Mouse (Mus musculus) thymus, adult 2 months (tissue): ENCODE results near the gene Nxf3. TPM values are rescaled to one million over a fixed set of nuclear protein-coding genes. Genes with fewer than 3 reads are reported as not detected.
"Not testable (repeated sequence)": the region's sequence is repeated elsewhere in the genome, so short reads cannot be mapped to it uniquely, and the experiment has no call there.

Source experiments
- DNase-seq: peaks from one replicate; pipeline ENCODE4 v3.0.0; 2021
- H3K27ac ChIP-seq: fragments of 200-500 bp; 2 replicates; pipeline ENCODE4 v1.5.1; 2012; ENCODE audit warnings: low read length, control low read depth; ENCODE audit not compliant: control insufficient read depth, insufficient read depth
- H3K27me3 ChIP-seq: fragments of 200-500 bp; 2 replicates; pipeline ENCODE4 v1.6.1; 2012; ENCODE audit warnings: mild to moderate bottlenecking, low read length, moderate library complexity, mixed read lengths; ENCODE audit not compliant: control insufficient read depth, insufficient read depth
- H3K36me3 ChIP-seq: fragments of 200-500 bp; 2 replicates; pipeline ENCODE4 v1.6.1; 2012; ENCODE audit warnings: mild to moderate bottlenecking, low read length, moderate library complexity; ENCODE audit not compliant: control insufficient read depth, insufficient read depth
- H3K4me1 ChIP-seq: fragments of 200-500 bp; replicated peaks from 2 replicates; pipeline ENCODE4 v1.6.1; 2012; ENCODE audit warnings: low read length; ENCODE audit not compliant: control insufficient read depth, insufficient read depth
- H3K4me3 ChIP-seq: fragments of 200-500 bp; 2 replicates; pipeline ENCODE4 v1.5.1; 2012; ENCODE audit warnings: mild to moderate bottlenecking, low read length, control low read depth, moderate library complexity; ENCODE audit not compliant: control insufficient read depth, insufficient read depth
- CTCF ChIP-seq: fragments of 200-500 bp; IDR thresholded peaks from 2 replicates; pipeline ENCODE4 v1.5.1; 2012; ENCODE audit warnings: mild to moderate bottlenecking, control low read depth, low read length, moderate library complexity, borderline replicate concordance; ENCODE audit not compliant: control insufficient read depth, poor library complexity, insufficient read depth; ENCODE audit errors: extremely low read depth
- POLR2A ChIP-seq: fragments of 200-500 bp; IDR thresholded peaks from 2 replicates; pipeline ENCODE4 v1.6.1; 2012; ENCODE audit warnings: mild to moderate bottlenecking, low read length, control low read depth, moderate library complexity; ENCODE audit not compliant: control insufficient read depth, poor library complexity, insufficient read depth; ENCODE audit errors: extremely low read depth
- WGBS: fragments of 180-500 bp; shearing (Covaris S2); methylation state at CpG from one replicate; pipeline ENCODE4 v1.1.7; 2018; 5-methylcytosine and 5-hydroxymethylcytosine counted together
- polyA plus RNA-seq: library from polyadenylated mRNA; depleted of rRNA; stranded (reverse); fragments of >200 nt; gene quantifications from 2 replicates; pipeline ENCODE4 v1.2.3, GENCODE M21; 2012; rRNA removed

Gene Nxf3
- polyA plus RNA-seq, 1 experiment, result 0.03 TPM

DNA sequence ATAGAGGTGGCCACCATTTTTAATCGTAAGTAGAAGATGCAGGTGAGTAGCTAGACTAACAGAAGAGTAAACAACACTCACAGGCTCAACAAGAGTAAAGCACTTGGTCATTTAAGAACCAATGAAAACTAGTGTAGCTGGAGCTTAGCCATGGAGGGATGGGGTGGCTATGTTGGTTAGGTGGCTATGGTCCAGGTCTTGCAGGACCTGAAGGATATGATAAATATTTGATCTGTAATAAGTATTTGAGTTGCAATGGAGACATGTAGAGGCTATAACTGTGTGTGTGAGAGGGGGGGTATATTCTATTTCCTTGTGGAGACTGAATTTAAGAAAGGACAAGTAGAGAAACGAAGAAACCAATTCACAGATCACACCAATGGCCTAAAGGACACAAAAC is 33.8 kb downstream of the Nxf3 start:
- no peak for DNase-seq
- Histone ChIP-seq H3K4me1 (no peaks in the 10 kb centered on the region), H3K4me3 (no peak overlapping the region), H3K27me3 (no peaks in the 10 kb centered on the region), H3K27ac (no peak overlapping the region), H3K36me3 (no peaks in the 10 kb centered on the region)
- TF ChIP-seq CTCF (no peak), POLR2A (no peak)
- WGBS, result 85% methylated on average over 2 of the region's 2 CpGs

DNA sequence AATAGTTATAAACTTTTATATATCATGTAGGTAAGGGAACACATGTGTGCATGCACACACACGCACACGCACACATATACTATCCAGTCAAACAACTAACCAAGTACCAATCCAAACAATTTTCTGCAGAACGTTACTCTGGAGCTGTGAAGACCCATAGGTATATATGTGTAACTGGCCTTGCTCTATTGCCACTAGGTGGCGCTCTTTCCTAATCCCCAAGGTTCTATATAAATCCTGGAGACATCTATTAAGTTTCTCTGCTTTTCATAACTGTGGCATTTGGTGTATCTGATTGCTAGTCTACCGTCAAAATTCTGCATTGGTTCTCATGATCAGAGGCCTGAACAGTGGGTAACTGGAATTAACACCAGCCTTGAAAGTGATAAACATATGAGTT is 37.5 kb downstream of the Nxf3 start:
- no peak overlapping the region for H3K27ac ChIP-seq
- DNase-seq, result peak; percentile 37
- H3K4me1 ChIP-seq, result no peaks in the 10 kb centered on the region
- no peak overlapping the region for H3K4me3 ChIP-seq
- 5% methylated on average over 5 of the region's 5 CpGs for WGBS
- TF ChIP-seq POLR2A (no peak), CTCF (no peak)
- no peaks in the 10 kb centered on the region for H3K27me3 ChIP-seq
- H3K36me3 ChIP-seq, result no peaks in the 10 kb centered on the region

DNA sequence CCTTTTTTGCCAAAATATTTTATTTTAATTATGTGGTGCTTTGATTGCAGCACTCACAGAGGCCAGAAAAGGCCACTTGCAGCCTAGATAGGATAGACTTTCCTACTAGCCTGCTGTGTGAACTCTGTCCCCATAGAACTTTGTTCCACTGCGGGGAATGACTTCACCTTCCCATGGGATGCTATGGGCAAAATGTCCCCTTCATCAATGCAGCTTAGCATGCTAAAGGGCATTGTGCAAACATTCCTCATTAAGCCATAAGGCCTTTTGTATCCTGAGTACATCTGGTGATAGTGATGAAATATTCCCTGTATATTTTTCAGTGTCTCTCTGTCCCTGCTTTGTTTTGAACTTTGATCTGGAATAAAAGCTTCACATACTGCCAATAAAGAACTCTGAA is 41.3 kb downstream of the Nxf3 start:
- no peaks in the 10 kb centered on the region for H3K4me1 ChIP-seq
- H3K4me3 ChIP-seq, result no peak overlapping the region
- 100% methylated on average over 1 of the region's 1 CpGs for WGBS
- no peaks in the 10 kb centered on the region for H3K27me3 ChIP-seq
- H3K36me3 ChIP-seq, result no peaks in the 10 kb centered on the region
- H3K27ac ChIP-seq, result no peak overlapping the region
- TF ChIP-seq POLR2A (no peak), CTCF (no peak)
- DNase-seq, result no peak

DNA sequence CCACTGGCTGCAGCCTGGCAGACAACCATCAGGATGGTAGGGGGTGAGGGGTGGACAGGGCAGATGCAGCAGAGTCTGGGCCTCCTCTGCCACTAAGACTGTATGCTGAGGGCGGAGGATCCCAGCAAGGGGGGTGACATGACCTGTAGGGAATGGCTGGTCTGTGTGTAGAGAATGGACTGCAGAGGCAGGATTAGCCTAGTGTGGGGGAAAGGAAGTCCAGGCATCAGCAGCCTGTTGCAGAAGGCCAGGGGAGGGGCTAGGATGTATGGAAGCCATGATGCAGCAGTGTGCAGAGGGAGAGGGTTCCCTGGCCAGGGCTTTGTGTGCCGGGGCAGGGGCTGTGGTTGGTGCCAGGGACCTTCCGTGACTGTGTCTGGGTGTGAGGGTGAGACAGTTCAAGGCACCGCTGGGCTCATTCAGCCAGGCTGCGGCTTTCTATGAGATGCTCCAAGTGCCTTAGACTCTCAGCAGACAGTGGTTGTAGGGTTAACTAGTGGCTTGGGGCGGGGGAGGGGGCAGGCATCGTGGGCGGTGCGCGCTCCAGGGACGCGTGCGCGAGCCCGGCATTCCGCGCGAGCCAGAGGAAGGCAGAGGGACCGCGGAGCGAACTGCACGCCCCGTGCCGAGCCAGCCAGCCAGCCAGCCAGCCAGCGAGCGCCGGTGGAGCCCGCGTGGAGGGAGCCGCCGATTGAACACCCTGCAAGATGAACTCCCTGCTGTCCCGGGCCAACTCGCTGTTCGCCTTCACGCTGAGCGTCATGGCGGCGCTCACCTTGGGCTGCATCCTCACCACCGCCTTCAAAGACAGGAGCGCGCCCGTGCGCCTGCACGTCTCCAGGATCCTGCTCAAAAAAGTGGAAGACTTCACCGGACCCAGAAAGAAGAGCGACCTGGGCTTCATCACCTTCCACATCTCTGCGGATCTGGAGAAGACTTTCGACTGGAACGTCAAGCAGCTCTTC is 52.0 kb downstream of the Nxf3 start, which contains the start of gene Arxes1:
TSS of gene Arxes1 (plus strand) at position 569 of the 965 bp plus-strand sequence.
- not testable (repeated sequence) for H3K36me3 ChIP-seq, H3K27ac ChIP-seq, DNase-seq, H3K4me3 ChIP-seq, H3K4me1 ChIP-seq, H3K27me3 ChIP-seq
- 93% methylated on average over 1 of the region's 49 CpGs for WGBS

GRCm38 (mm10) chrX:136030331-136030730 is 54.7 kb downstream of the Nxf3 start:
- no peak overlapping the region for H3K4me3 ChIP-seq
- H3K4me1 ChIP-seq, result no peaks in the 10 kb centered on the region
- no peak for TF ChIP-seq CTCF
- no peak for TF ChIP-seq POLR2A
- no peak overlapping the region for H3K27ac ChIP-seq
- 81% methylated on average over 1 of the region's 1 CpGs for WGBS
- H3K36me3 ChIP-seq, result no peaks in the 10 kb centered on the region
- H3K27me3 ChIP-seq, result no peaks in the 10 kb centered on the region
- DNase-seq, result no peak

Other genes with a start within 250 kb of the Nxf3 start
- gene Gprasp2, start 246.2 kb downstream of the Nxf3 start, polyA plus RNA-seq, result 5.0 and 14.9 TPM in 2 replicates
- 4.8 and 6.2 TPM in 2 replicates for gene Arxes2, start 91.4 kb downstream of the Nxf3 start, polyA plus RNA-seq
- 0.35 and 0.71 TPM in 2 replicates for gene Arxes1, start 51.9 kb downstream of the Nxf3 start, polyA plus RNA-seq
- 0.64 and 1.1 TPM in 2 replicates for gene Bex2, start 17.0 kb downstream of the Nxf3 start, polyA plus RNA-seq
- not detected in 2 replicates for gene Bex4, start 53.7 kb upstream of the Nxf3 start, polyA plus RNA-seq
- gene Tceal8, start 87.1 kb upstream of the Nxf3 start, polyA plus RNA-seq, result 0.96 and 1.2 TPM in 2 replicates
- 0.12 TPM in 1 of 2 replicates, not detected in the other for gene Tceal5, start 118.6 kb upstream of the Nxf3 start, polyA plus RNA-seq
- not detected in 2 replicates for gene Tceal7, start 129.5 kb upstream of the Nxf3 start, polyA plus RNA-seq
- gene Bex1, start 130.3 kb upstream of the Nxf3 start, polyA plus RNA-seq, result 1.5 and 2.1 TPM in 2 replicates
- gene Tceal9, start 159.8 kb upstream of the Nxf3 start, polyA plus RNA-seq, result 4.6 and 7.7 TPM in 2 replicates
- 46.3 and 55.0 TPM in 2 replicates for gene Bex3, start 185.0 kb upstream of the Nxf3 start, polyA plus RNA-seq